Mouse (Mus musculus) forebrain, embryonic 16.5 days (tissue): ENCODE results near the gene Gm11361. TPM values are rescaled to one million over a fixed set of nuclear protein-coding genes. Genes with fewer than 3 reads are reported as not detected.

Experiments
- ATAC-seq: fragments of 200-750 bp; cut with Nextera tagmentation; 2 replicates; pipeline ENCODE4 v1.8.0; 2017; ENCODE audit warnings: mild to moderate bottlenecking, moderate library complexity
- H3K27ac ChIP-seq: fragments of 300-500 bp; sonication (generic); 2 replicates; pipeline ENCODE4 v1.5.1; 2014; ENCODE audit warnings: low read length, control low read depth
- H3K27me3 ChIP-seq: fragments of 300-500 bp; sonication (generic); replicated peaks from 2 replicates; pipeline ENCODE4 v1.6.1; 2014; ENCODE audit warnings: low read length; ENCODE audit not compliant: control insufficient read depth, insufficient read depth
- H3K36me3 ChIP-seq: fragments of 300-500 bp; sonication (generic); 2 replicates; pipeline ENCODE4 v1.6.1; 2014; ENCODE audit not compliant: control insufficient read depth, insufficient read depth
- H3K4me1 ChIP-seq: fragments of 300-500 bp; sonication (generic); replicated peaks from 2 replicates; pipeline ENCODE4 v1.6.1; 2014; ENCODE audit warnings: low read length; ENCODE audit not compliant: control insufficient read depth, insufficient read depth
- H3K4me2 ChIP-seq: fragments of 300-500 bp; sonication (generic); 2 replicates; pipeline ENCODE4 v1.6.1; 2014; ENCODE audit warnings: mild to moderate bottlenecking, low read length, control low read depth
- H3K4me3 ChIP-seq: fragments of 300-500 bp; sonication (generic); replicated peaks from 2 replicates; pipeline ENCODE4 v1.5.1; 2014; ENCODE audit warnings: mild to moderate bottlenecking, low read length, control low read depth
- H3K9ac ChIP-seq: fragments of 300-500 bp; sonication (generic); replicated peaks from 2 replicates; pipeline ENCODE4 v1.6.1; 2014; ENCODE audit warnings: low read depth, low read length, control low read depth
- H3K9me3 ChIP-seq: fragments of 300-500 bp; sonication (generic); 2 replicates; pipeline ENCODE4 v1.6.1; 2016; ENCODE audit warnings: low read length; ENCODE audit not compliant: control insufficient read depth
- WGBS: fragments of 180-500 bp; shearing (Covaris S2); extraction: QIAGEN DNeasy Blood & Tissue Kit; methylation state at CpG from one replicate; pipeline ENCODE4 v1.1.7; 2014; 5-methylcytosine and 5-hydroxymethylcytosine counted together
- polyA plus RNA-seq: library from polyadenylated mRNA; unstranded; fragments of >200 nt; fragmentation: Nextera tagmentation; extraction: Ambion mirVana; gene quantifications from 2 replicates; pipeline ENCODE4 v1.2.1, GENCODE M21; 2015

Gm11361 gene
- 3.3 and 4.5 TPM in 2 replicates for polyA plus RNA-seq

- WGBS: 95% methylated on average over 3 of the region's 3 CpGs
- no peak for ATAC-seq
Observed at GRCm38 (mm10) chr13:28257228-28257627, at the start of gene Gm11361. Gene Gm11361, plus strand, starts transcription at chr13:28257528.

GRCm38 (mm10) chr13:28264399-28264798 lies 7.1 kb downstream of the Gm11361 start:
- no peak overlapping the region for H3K27ac ChIP-seq
- H3K36me3 ChIP-seq: no peaks in the 10 kb centered on the region
- no peak overlapping the region for H3K4me3 ChIP-seq
- H3K4me1 ChIP-seq: no peaks in the 10 kb centered on the region
- H3K9ac ChIP-seq: no peak overlapping the region
- no peaks in the 10 kb centered on the region for H3K9me3 ChIP-seq
- no peak for ATAC-seq
- H3K4me2 ChIP-seq: no peak overlapping the region
- WGBS: 34% methylated on average over 1 of the region's 1 CpGs
- no peaks in the 10 kb centered on the region for H3K27me3 ChIP-seq

More at GRCm38 (mm10) chr13:28257228-28257627, at the start of gene Gm11361:
- H3K36me3 ChIP-seq: no peaks in the 10 kb centered on the region
- H3K27me3 ChIP-seq: no peaks in the 10 kb centered on the region
- H3K27ac ChIP-seq: no peak within 1 kb of the TSS
- H3K9me3 ChIP-seq: no peaks in the 10 kb centered on the region
- no peaks in the 10 kb centered on the region for H3K4me1 ChIP-seq
- H3K4me3 ChIP-seq: no peak within 1 kb of the TSS
- H3K4me2 ChIP-seq: no peak within 1 kb of the TSS
- no peak within 1 kb of the TSS for H3K9ac ChIP-seq

GRCm38 (mm10) chr13:28287368-28287767 lies 30.0 kb downstream of the Gm11361 start:
- Histone ChIP-seq H3K4me1 (no peaks in the 10 kb centered on the region), H3K9me3 (no peaks in the 10 kb centered on the region), H3K4me3 (no peak overlapping the region), H3K9ac (no peak overlapping the region), H3K27ac (no peak overlapping the region), H3K27me3 (no peaks in the 10 kb centered on the region), H3K36me3 (no peaks in the 10 kb centered on the region), H3K4me2 (no peak overlapping the region)
- 97% methylated on average over 3 of the region's 3 CpGs for WGBS
- ATAC-seq: no peak

- H3K4me2 ChIP-seq: no peak overlapping the region; the same call in 1 of the 2 replicates
- H3K4me1 ChIP-seq: peaks cover 27% of the 10 kb centered on the region
- H3K9me3 ChIP-seq: no peaks in the 10 kb centered on the region
- WGBS: 56% methylated on average over 4 of the region's 4 CpGs
- no peak for ATAC-seq
- H3K9ac ChIP-seq: no peak overlapping the region
- H3K27me3 ChIP-seq: no peaks in the 10 kb centered on the region
- no peak overlapping the region for H3K4me3 ChIP-seq
- H3K27ac ChIP-seq: peak overlapping the region; percentile 76
- H3K36me3 ChIP-seq: no peaks in the 10 kb centered on the region
Observed at GRCm38 (mm10) chr13:28294272-28294671, 36.9 kb downstream of the Gm11361 start.

- H3K4me1 ChIP-seq: peaks cover 27% of the 10 kb centered on the region
- H3K9me3 ChIP-seq: no peaks in the 10 kb centered on the region
- H3K27ac ChIP-seq: peak overlapping the region; percentile 76
- no peaks in the 10 kb centered on the region for H3K36me3 ChIP-seq
- peak; percentile 85 for ATAC-seq
- no peak overlapping the region for H3K9ac ChIP-seq
- no peak overlapping the region; the same call in 1 of the 2 replicates for H3K4me2 ChIP-seq
- no peaks in the 10 kb centered on the region for H3K27me3 ChIP-seq
- 0% methylated on average over 3 of the region's 3 CpGs for WGBS
- no peak overlapping the region for H3K4me3 ChIP-seq
Observed at GRCm38 (mm10) chr13:28294757-28295361, 37.5 kb downstream of the Gm11361 start.

- peak overlapping the region; percentile 46 for H3K4me2 ChIP-seq
- H3K27ac ChIP-seq: peak overlapping the region; percentile 78
- H3K36me3 ChIP-seq: no peaks in the 10 kb centered on the region
- 0 out of 2 replicates have a peak overlapping the region, but pooled peaks have one; percentile 22 for H3K9ac ChIP-seq
- no peaks in the 10 kb centered on the region for H3K9me3 ChIP-seq
- no peaks in the 10 kb centered on the region for H3K27me3 ChIP-seq
- H3K4me1 ChIP-seq: peaks cover 27% of the 10 kb centered on the region
- peak; percentile 90 for ATAC-seq
- 0 out of 2 replicates have a peak overlapping the region, but pooled peaks have one; percentile 5 for H3K4me3 ChIP-seq
- WGBS: 4% methylated on average over 5 of the region's 5 CpGs
Observed at GRCm38 (mm10) chr13:28295492-28295891, 38.2 kb downstream of the Gm11361 start.

GRCm38 (mm10) chr13:28297098-28297497 lies 39.8 kb downstream of the Gm11361 start:
- Histone ChIP-seq H3K4me3 (no peak overlapping the region), H3K27me3 (no peaks in the 10 kb centered on the region), H3K9me3 (no peaks in the 10 kb centered on the region), H3K36me3 (no peaks in the 10 kb centered on the region), H3K4me1 (peaks cover 27% of the 10 kb centered on the region), H3K9ac (no peak overlapping the region), H3K4me2 (no peak overlapping the region), H3K27ac (no peak overlapping the region)
- WGBS: 84% methylated on average over 2 of the region's 2 CpGs
- ATAC-seq: no peak

GRCm38 (mm10) chr13:28297577-28297976 lies 40.2 kb downstream of the Gm11361 start:
- Histone ChIP-seq H3K4me1 (peaks cover 27% of the 10 kb centered on the region), H3K9me3 (no peaks in the 10 kb centered on the region), H3K4me2 (no peak overlapping the region), H3K27me3 (no peaks in the 10 kb centered on the region), H3K4me3 (no peak overlapping the region), H3K9ac (no peak overlapping the region), H3K36me3 (no peaks in the 10 kb centered on the region), H3K27ac (no peak overlapping the region)
- WGBS: 55% methylated on average over 2 of the region's 2 CpGs
- no peak for ATAC-seq
